Mouse (Mus musculus) MEL (cell line): ENCODE results near the gene Dclre1b.

Experiments used
- MAZ ChIP-seq: IDR thresholded peaks from 2 replicates; pipeline ENCODE4 v1.6.1; 2012; ENCODE audit warnings: low read depth, mild to moderate bottlenecking, inconsistent platforms, low read length, improper control_type of control experiment
- NRF1 ChIP-seq: IDR thresholded peaks from 2 replicates; pipeline ENCODE4 v1.6.1; 2014; ENCODE audit warnings: low read depth, mild to moderate bottlenecking, inconsistent platforms, low read length, improper control_type of control experiment, moderate library complexity; ENCODE audit not compliant: poor library complexity, insufficient read depth, severe bottlenecking
- POLR2A ChIP-seq, 2 experiments: IDR thresholded peaks; 2 replicates each; pipeline ENCODE4 v1.6.1; 2011 to 2012; ENCODE audit warnings: low read length in 2 of 2, mild to moderate bottlenecking in 2 of 2, control low read depth in 1 of 2, improper control_type of control experiment in 1 of 2, low read depth in 1 of 2, moderate library complexity in 1 of 2; ENCODE audit not compliant: control insufficient read depth in 1 of 2, insufficient read depth in 1 of 2, poor library complexity in 1 of 2
- TCF12 ChIP-seq: IDR thresholded peaks from 2 replicates; pipeline ENCODE4 v1.6.1; 2014; ENCODE audit warnings: low read depth, mild to moderate bottlenecking, inconsistent platforms, low read length, improper control_type of control experiment, moderate library complexity

DNA sequence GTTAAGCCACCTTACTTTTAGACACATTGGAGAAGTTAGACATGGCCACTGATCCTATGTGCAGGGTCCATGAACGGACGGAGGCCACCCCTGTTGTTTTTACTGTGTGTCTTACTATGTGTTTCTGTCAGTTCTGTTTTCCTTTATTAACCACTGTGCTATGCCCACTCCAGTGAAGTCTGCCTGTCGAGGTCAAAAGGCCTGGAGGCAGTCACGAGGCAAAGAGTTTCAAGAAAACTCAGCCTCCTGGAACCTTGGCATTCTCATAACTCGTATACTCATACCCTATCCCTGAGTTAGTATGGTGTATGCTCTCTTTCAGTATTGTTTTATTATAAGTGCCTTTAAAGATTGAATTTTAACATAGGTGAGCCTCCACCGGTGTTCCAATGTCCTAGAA is 30.5 kb upstream of the Dclre1b start:
- TF ChIP-seq POLR2A (IDR thresholded peaks at IDR 0.05; ENCODE audit: control insufficient read depth in 1 of 2, insufficient read depth in 1 of 2, low read depth in 1 of 2, low read length in 2 of 2, poor library complexity in 1 of 2), result no peak
- TF ChIP-seq TCF12, result no peak
- no peak for TF ChIP-seq MAZ
- TF ChIP-seq NRF1, result no peak
